Mouse (Mus musculus) common myeloid progenitor, adult 5-6 weeks (primary cell): ENCODE results near the gene Tbc1d5. TPM values are rescaled to one million over a fixed set of nuclear protein-coding genes. Genes with fewer than 3 reads are reported as not detected.
"Not testable (repeated sequence)": the region's sequence is repeated elsewhere in the genome, so short reads cannot be mapped to it uniquely, and the experiment has no call there.

Experiments
- ATAC-seq: replicated peaks from 2 replicates; pipeline ENCODE4 v1.8.0; 2016; ENCODE audit warnings: low read depth, mild to moderate bottlenecking, moderate TSS enrichment, inconsistent platforms; ENCODE audit not compliant: poor library complexity, severe bottlenecking
- total RNA-seq: library from RNA; stranded (forward); fragments of 200-1000, 187-1606 nt; gene quantifications from 2 replicates; pipeline ENCODE4 v1.2.3, GENCODE M21; 2017

The Tbc1d5 gene
- total RNA-seq, 1 experiment from 2014 or later: 57.3 TPM

GRCm38 (mm10) chr17:50710497-50711222 lies 468.5 kb downstream of the Tbc1d5 start:
- ATAC-seq: no peak

GRCm38 (mm10) chr17:50698410-50698809 lies 480.7 kb downstream of the Tbc1d5 start:
- not testable (repeated sequence) for ATAC-seq

GRCm38 (mm10) chr17:50688135-50688534 lies 491.0 kb downstream of the Tbc1d5 start:
- ATAC-seq: no peak

GRCm38 (mm10) chr17:50687670-50688069 lies 491.5 kb downstream of the Tbc1d5 start:
- ATAC-seq: no peak

GRCm38 (mm10) chr17:50684960-50685645 lies 494.0 kb downstream of the Tbc1d5 start:
- no peak for ATAC-seq
